Mouse (Mus musculus): ENCODE results near the gene Slc12a8. TPM values are rescaled to one million over a fixed set of nuclear protein-coding genes. Genes with fewer than 3 reads are reported as not detected.

Slc12a8 gene
- polyA plus RNA-seq, 1 experiment, result 54.9 TPM

GRCm38 (mm10) chr16:33666226-33666625, 149.1 kb downstream of the Slc12a8 start:
- no peak for DNase-seq (ENCODE audit: low read depth, low spot score)
- WGBS, result 81% methylated on average over 6 of the region's 6 CpGs

GRCm38 (mm10) chr16:33666985-33667538, 149.9 kb downstream of the Slc12a8 start:
- no peak for DNase-seq (ENCODE audit: low read depth, low spot score)
- WGBS, result 84% methylated on average over 4 of the region's 4 CpGs

- WGBS, result 83% methylated on average over 2 of the region's 2 CpGs
- DNase-seq (ENCODE audit: low read depth, low spot score), result no peak
These were observed 151.3 kb downstream of the Slc12a8 start for GRCm38 (mm10) chr16:33668448-33668847.

- no peak for DNase-seq (ENCODE audit: low read depth, low spot score)
- 92% methylated on average over 1 of the region's 1 CpGs for WGBS
These were observed 151.9 kb downstream of the Slc12a8 start for GRCm38 (mm10) chr16:33669072-33669471.

GRCm38 (mm10) chr16:33670340-33670739, 153.2 kb downstream of the Slc12a8 start:
- 68% methylated on average over 3 of the region's 3 CpGs for WGBS
- DNase-seq (ENCODE audit: low read depth, low spot score), result no peak

GRCm38 (mm10) chr16:33670933-33671332, 153.8 kb downstream of the Slc12a8 start:
- 89% methylated on average over 2 of the region's 2 CpGs for WGBS
- DNase-seq (ENCODE audit: low read depth, low spot score), result no peak

- WGBS, result 90% methylated on average over 4 of the region's 4 CpGs
- no peak for DNase-seq (ENCODE audit: low read depth, low spot score)
These were observed 155.1 kb downstream of the Slc12a8 start for GRCm38 (mm10) chr16:33672188-33672587.

- no peak for DNase-seq (ENCODE audit: low read depth, low spot score)
- WGBS, result 91% methylated on average over 4 of the region's 4 CpGs
These were observed 155.5 kb downstream of the Slc12a8 start for GRCm38 (mm10) chr16:33672643-33673042.

- DNase-seq (ENCODE audit: low read depth, low spot score), result no peak
- WGBS, result 72% methylated on average over 14 of the region's 14 CpGs
These were observed 156.5 kb downstream of the Slc12a8 start for GRCm38 (mm10) chr16:33673530-33674109.

- no peak for DNase-seq (ENCODE audit: low read depth, low spot score)
- 77% methylated on average over 10 of the region's 10 CpGs for WGBS
These were observed 158.2 kb downstream of the Slc12a8 start for GRCm38 (mm10) chr16:33675151-33675847.

GRCm38 (mm10) chr16:33675848-33676184, 158.7 kb downstream of the Slc12a8 start:
- no peak for DNase-seq (ENCODE audit: low read depth, low spot score)
- 61% methylated on average over 3 of the region's 3 CpGs for WGBS

- no peak for DNase-seq (ENCODE audit: low read depth, low spot score)
- WGBS, result 49% methylated on average over 7 of the region's 7 CpGs
These were observed 159.5 kb downstream of the Slc12a8 start for GRCm38 (mm10) chr16:33676347-33677312.

GRCm38 (mm10) chr16:33677313-33677690, 160.2 kb downstream of the Slc12a8 start:
- WGBS, result 87% methylated on average over 7 of the region's 7 CpGs

GRCm38 (mm10) chr16:33677901-33678300, 160.8 kb downstream of the Slc12a8 start:
- no peak for DNase-seq (ENCODE audit: low read depth, low spot score)
- 33% methylated on average over 5 of the region's 5 CpGs for WGBS

More at GRCm38 (mm10) chr16:33677313-33677690, 160.2 kb downstream of the Slc12a8 start:
- DNase-seq (ENCODE audit: low read depth, low spot score), result no peak

- 87% methylated on average over 7 of the region's 7 CpGs for WGBS
These were observed 163.1 kb downstream of the Slc12a8 start for GRCm38 (mm10) chr16:33680271-33680670.

GRCm38 (mm10) chr16:33680816-33681215, 163.7 kb downstream of the Slc12a8 start:
- no peak for DNase-seq (ENCODE audit: low read depth, low spot score)
- 46% methylated on average over 10 of the region's 10 CpGs for WGBS

More at GRCm38 (mm10) chr16:33680271-33680670, 163.1 kb downstream of the Slc12a8 start:
- no peak for DNase-seq (ENCODE audit: low read depth, low spot score)

GRCm38 (mm10) chr16:33681661-33682060, 164.5 kb downstream of the Slc12a8 start:
- no peak for DNase-seq (ENCODE audit: low read depth, low spot score)

GRCm38 (mm10) chr16:33682651-33683050, 165.5 kb downstream of the Slc12a8 start:
- 57% methylated on average over 3 of the region's 3 CpGs for WGBS
- DNase-seq (ENCODE audit: low read depth, low spot score), result no peak

- WGBS, result 64% methylated on average over 13 of the region's 13 CpGs
- no peak for DNase-seq (ENCODE audit: low read depth, low spot score)
These were observed 166.4 kb downstream of the Slc12a8 start for GRCm38 (mm10) chr16:33683206-33684161.
